Mouse (Mus musculus): ENCODE results near the gene Them7.

Gene Them7

GRCm38 (mm10) chr2:105224134-105224986, at the start of gene Them7:
Gene Them7 (plus strand): TSS chr2:105224320.
- DNase-seq (ENCODE audit: low read depth, low spot score) = no peak

- DNase-seq (ENCODE audit: low read depth, low spot score) = no peak
These were observed 45.2 kb upstream of the Them7 start for GRCm38 (mm10) chr2:105178871-105179270.

- no peak for DNase-seq (ENCODE audit: low read depth, low spot score)
These were observed 41.6 kb upstream of the Them7 start for GRCm38 (mm10) chr2:105182501-105182900.

- DNase-seq (ENCODE audit: low read depth, low spot score) = no peak
These were observed 39.0 kb upstream of the Them7 start for GRCm38 (mm10) chr2:105185140-105185539.

- no peak for DNase-seq (ENCODE audit: low read depth, low spot score)
These were observed 38.2 kb upstream of the Them7 start for GRCm38 (mm10) chr2:105185768-105186529.

GRCm38 (mm10) chr2:105186591-105186990, 37.5 kb upstream of the Them7 start:
- no peak for DNase-seq (ENCODE audit: low read depth, low spot score)

- DNase-seq (ENCODE audit: low read depth, low spot score) = peak; percentile 21
These were observed 35.9 kb upstream of the Them7 start for GRCm38 (mm10) chr2:105188182-105188581.

- DNase-seq (ENCODE audit: low read depth, low spot score) = peak; percentile 15
These were observed 34.8 kb upstream of the Them7 start for GRCm38 (mm10) chr2:105189352-105189751.

- no peak for DNase-seq (ENCODE audit: low read depth, low spot score)
These were observed 24.0 kb upstream of the Them7 start for GRCm38 (mm10) chr2:105200152-105200551.

- no peak for DNase-seq (ENCODE audit: low read depth, low spot score)
These were observed 17.5 kb upstream of the Them7 start for GRCm38 (mm10) chr2:105206563-105207174.

- DNase-seq (ENCODE audit: low read depth, low spot score) = no peak
These were observed 11.3 kb upstream of the Them7 start for GRCm38 (mm10) chr2:105212839-105213238.

- DNase-seq (ENCODE audit: low read depth, low spot score) = no peak
These were observed 8.2 kb upstream of the Them7 start for GRCm38 (mm10) chr2:105215914-105216313.

- DNase-seq (ENCODE audit: low read depth, low spot score) = no peak
These were observed 4.9 kb upstream of the Them7 start for GRCm38 (mm10) chr2:105219229-105219628.

- no peak for DNase-seq (ENCODE audit: low read depth, low spot score)
These were observed 4.5 kb upstream of the Them7 start for GRCm38 (mm10) chr2:105219664-105220063.

- no peak for DNase-seq (ENCODE audit: low read depth, low spot score)
These were observed 3.3 kb upstream of the Them7 start for GRCm38 (mm10) chr2:105220738-105221303.

GRCm38 (mm10) chr2:105223606-105224005, 514 bp upstream of the Them7 start:
- DNase-seq (ENCODE audit: low read depth, low spot score) = no peak

GRCm38 (mm10) chr2:105224987-105225375, 861 bp downstream of the Them7 start:
- no peak for DNase-seq (ENCODE audit: low read depth, low spot score)

GRCm38 (mm10) chr2:105226297-105226958, 2.3 kb downstream of the Them7 start:
- no peak for DNase-seq (ENCODE audit: low read depth, low spot score)

- DNase-seq (ENCODE audit: low read depth, low spot score) = no peak
These were observed 4.3 kb downstream of the Them7 start for GRCm38 (mm10) chr2:105228416-105228815.

GRCm38 (mm10) chr2:105230333-105230732, 6.2 kb downstream of the Them7 start:
- DNase-seq (ENCODE audit: low read depth, low spot score) = peak; percentile 66

GRCm38 (mm10) chr2:105232386-105232785, 8.3 kb downstream of the Them7 start:
- no peak for DNase-seq (ENCODE audit: low read depth, low spot score)

All from CD4-positive, CD25-positive, alpha-beta regulatory T cell, adult 2 months (primary cell).